Mouse (Mus musculus) frontal cortex, adult (tissue): ENCODE data around the gene Lrrc41.

Experiments used
- ATAC-seq: cut with Nextera tagmentation; 2 replicates; pipeline ENCODE4 v1.9.2; 2017; ENCODE audit warnings: mild to moderate bottlenecking, moderate library complexity, mixed read lengths; ENCODE audit not compliant: low TSS enrichment

Gene Lrrc41

DNA sequence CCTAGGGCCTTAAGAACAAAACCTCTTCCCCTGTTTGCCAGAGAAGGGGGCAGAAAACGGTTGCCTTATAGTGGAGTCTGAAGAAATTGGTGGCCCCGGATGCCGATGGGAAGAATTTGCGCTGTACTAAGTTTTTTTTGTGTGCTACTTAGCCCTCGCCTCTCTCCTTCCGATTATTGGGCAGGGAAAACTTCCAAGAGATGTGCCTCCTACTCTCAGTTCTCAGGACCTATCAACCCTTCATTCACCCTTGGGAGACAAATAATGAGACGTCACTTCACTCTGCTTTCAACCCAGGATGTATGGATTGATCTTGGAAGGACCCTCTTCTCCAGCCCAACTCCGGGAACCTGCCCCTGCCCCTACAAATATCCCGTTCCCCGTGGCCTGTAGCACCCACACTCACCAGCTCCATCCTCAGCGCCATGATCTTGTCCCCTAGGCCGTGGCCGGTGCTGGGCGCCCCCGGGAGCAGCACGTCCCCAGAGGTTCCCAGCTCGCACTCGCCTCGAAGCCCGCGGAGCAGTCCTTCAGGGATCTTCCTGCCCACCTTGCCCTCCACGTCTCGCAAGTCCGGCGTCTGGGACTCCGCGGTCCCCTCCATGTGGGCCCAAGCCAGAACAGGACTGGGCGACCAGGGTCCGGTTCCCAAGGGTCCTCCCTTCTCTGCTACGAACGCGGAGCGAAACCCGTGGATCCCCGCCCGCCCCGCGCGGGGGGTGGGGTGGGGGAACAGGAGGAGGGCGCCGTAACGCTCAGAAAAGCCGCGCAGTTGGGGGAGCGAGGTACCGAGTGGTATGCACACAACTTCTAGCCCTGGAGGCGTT lies 69.0 kb downstream of the Lrrc41 start:
- peak; percentile 73 for ATAC-seq
